Comparison of ENCODE assay signal across 27 mouse cellular contexts in the genomic region with DNA sequence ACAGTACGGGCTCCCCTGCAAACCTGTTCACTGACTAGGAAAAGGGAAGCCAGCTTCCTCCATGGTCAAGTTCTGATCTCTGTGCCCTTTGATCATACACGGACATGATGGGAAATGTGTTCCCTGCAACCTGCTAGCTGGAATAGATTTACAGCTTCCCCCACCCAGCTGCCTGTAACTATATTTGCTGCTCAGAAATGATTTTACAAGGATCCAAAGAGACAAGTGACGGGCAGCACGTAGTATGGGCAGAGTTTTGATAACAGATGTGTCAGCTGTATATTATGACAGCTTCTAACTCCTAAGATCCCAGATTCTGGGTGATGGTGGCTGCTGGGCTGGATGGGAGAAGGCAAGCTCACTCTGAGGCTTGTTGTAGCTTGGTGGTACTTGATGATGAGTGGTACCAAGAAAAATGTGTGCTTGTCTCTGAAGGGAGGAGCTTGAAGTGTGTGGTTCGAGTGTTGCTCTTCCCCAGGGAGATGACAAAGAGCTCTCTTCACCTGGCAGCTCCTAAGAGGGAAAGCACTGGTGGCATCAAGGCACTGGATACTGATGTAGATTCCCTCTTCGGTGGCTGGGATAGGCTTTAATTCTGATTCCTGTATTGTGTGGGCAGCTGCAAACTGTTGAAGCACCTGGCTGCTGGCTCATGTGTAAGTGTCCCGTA. TPM values are rescaled to one million over a fixed set of nuclear protein-coding genes. Genes with fewer than 3 reads are reported as not detected.
DNase-seq lines count a peak whose midpoint lies in the region; ATAC-seq and TF ChIP-seq lines count a peak whose summit lies in the region.
"Had no signal": no experiment of that assay in that cellular context is flagged by ENCODE, and none has a peak within 500 bp of the region (broad histone marks: within the 10 kb centered on the region; RNA-seq: fewer than 3 reads in every experiment).

No protein-coding gene starts in this region.

- no peaks in the 10 kb centered on the region for H3K79me2 ChIP-seq in C2C12 (ENCODE audit: control insufficient read depth, insufficient read depth)

- H3K4me2 ChIP-seq in heart, embryonic 16.5 days (ENCODE audit: low read depth, low read length): no peak overlapping the region
- no peak overlapping the region for H3K4me2 ChIP-seq in intestine, embryonic 16.5 days (ENCODE audit: low read depth, low read length)
- no peak overlapping the region for H3K4me2 ChIP-seq in stomach, postnatal 0 days (replicated peaks; ENCODE audit: low read depth)
- no peak overlapping the region for H3K4me2 ChIP-seq in lung, postnatal 0 days (replicated peaks; ENCODE audit: low read depth, low read length)
- H3K4me2 ChIP-seq: embryonic facial prominence, embryonic 15.5 days; forebrain, embryonic 13.5 days; hindbrain, embryonic 12.5 days; limb, embryonic 13.5 days; liver, embryonic 11.5 days; lung, embryonic 15.5 days; midbrain, embryonic 13.5 days had no signal

- ATAC-seq in heart, embryonic 16.5 days (replicated peaks; ENCODE audit: extremely low read depth, insufficient read depth, low FRiP score): no peak
- peak; percentile 71 for ATAC-seq in intestine, embryonic 16.5 days
- no peak for ATAC-seq in stomach, postnatal 0 days (ENCODE audit: low FRiP score, low TSS enrichment)
- ATAC-seq in lung, postnatal 0 days: no peak
- ATAC-seq: forebrain, embryonic 13.5 days; hindbrain, postnatal 0 days; midbrain, embryonic 13.5 days had no signal

- no peaks in the 10 kb centered on the region for H3K9me3 ChIP-seq in heart, embryonic 16.5 days (replicated peaks; ENCODE audit: control insufficient read depth, low read length)
- no peaks in the 10 kb centered on the region for H3K9me3 ChIP-seq in intestine, embryonic 16.5 days (ENCODE audit: control insufficient read depth, low read length)
- no peaks in the 10 kb centered on the region for H3K9me3 ChIP-seq in stomach, postnatal 0 days (ENCODE audit: control insufficient read depth, low read length)
- no peaks in the 10 kb centered on the region for H3K9me3 ChIP-seq in lung, postnatal 0 days (ENCODE audit: low read length)
- H3K9me3 ChIP-seq: embryonic facial prominence, embryonic 10.5 days; embryonic facial prominence, embryonic 15.5 days; forebrain, embryonic 13.5 days; heart, embryonic 10.5 days; hindbrain, embryonic 12.5 days; limb, embryonic 13.5 days; lung, embryonic 15.5 days; megakaryocyte, embryonic 14.5 days; midbrain, embryonic 13.5 days had no signal

- peaks cover 8% of the 10 kb centered on the region for H3K4me1 ChIP-seq in heart, embryonic 16.5 days (ENCODE audit: control insufficient read depth, insufficient read depth, low read length)
- peaks cover 7% of the 10 kb centered on the region; the same call in 1 of the 2 replicates for H3K4me1 ChIP-seq in intestine, embryonic 16.5 days (ENCODE audit: control insufficient read depth, insufficient read depth, low read length)
- H3K4me1 ChIP-seq in stomach, postnatal 0 days (replicated peaks; ENCODE audit: control insufficient read depth, insufficient read depth): no peaks in the 10 kb centered on the region
- no peaks in the 10 kb centered on the region for H3K4me1 ChIP-seq in lung, postnatal 0 days (ENCODE audit: insufficient read depth, low read depth, low read length)
- H3K4me1 ChIP-seq: forebrain, embryonic 13.5 days; hindbrain, embryonic 12.5 days; midbrain, embryonic 13.5 days had no signal

- H3K79me3 ChIP-seq in C2C12 (ENCODE audit: low read depth): no peaks in the 10 kb centered on the region

- no peak for TF ChIP-seq CTCF in C2C12 (IDR thresholded peaks at IDR 0.05; ENCODE audit: control insufficient read depth, insufficient read depth, insufficient read length)
- no peak for TF ChIP-seq CTCF in stomach, postnatal 0 days (IDR thresholded peaks at IDR 0.05; ENCODE audit: low read depth)
- no peak for TF ChIP-seq CTCF in lung, postnatal 0 days (IDR thresholded peaks at IDR 0.05)

- no peak for TF ChIP-seq EP300 in stomach, postnatal 0 days (optimal IDR thresholded peaks at IDR 0.05)
- TF ChIP-seq EP300 in lung, postnatal 0 days (IDR thresholded peaks at IDR 0.05): no peak

- H3ac ChIP-seq in C2C12 (ENCODE audit: control insufficient read depth, insufficient read length, low read depth): peak overlapping the region; percentile 14

- H3K4me3 ChIP-seq in heart, embryonic 16.5 days (ENCODE audit: low read length): no peak overlapping the region
- no peak overlapping the region for H3K4me3 ChIP-seq in C2C12 (ENCODE audit: insufficient read depth, poor library complexity, severe bottlenecking)
- H3K4me3 ChIP-seq in intestine, embryonic 16.5 days (ENCODE audit: low read length): no peak overlapping the region
- no peak overlapping the region for H3K4me3 ChIP-seq in stomach, postnatal 0 days (ENCODE audit: low read depth, low read length)
- H3K4me3 ChIP-seq in lung, postnatal 0 days (ENCODE audit: low read depth, low read length): no peak overlapping the region
- H3K4me3 ChIP-seq: embryonic facial prominence, embryonic 10.5 days; embryonic facial prominence, embryonic 15.5 days; forebrain, embryonic 13.5 days; heart, embryonic 10.5 days; hindbrain, embryonic 12.5 days; limb, embryonic 13.5 days; lung, embryonic 15.5 days; megakaryocyte, embryonic 14.5 days; midbrain, embryonic 13.5 days had no signal

- H3K27ac ChIP-seq in heart, embryonic 16.5 days (ENCODE audit: low read length): peak overlapping the region; percentile 11; the same call in 1 of the 2 replicates
- H3K27ac ChIP-seq in intestine, embryonic 16.5 days (ENCODE audit: low read length): peak overlapping the region; percentile 94
- peak overlapping the region; percentile 71 for H3K27ac ChIP-seq in stomach, postnatal 0 days (replicated peaks)
- H3K27ac ChIP-seq in lung, postnatal 0 days (ENCODE audit: low read length): no peak overlapping the region
- H3K27ac ChIP-seq: embryonic facial prominence, embryonic 10.5 days; embryonic facial prominence, embryonic 15.5 days; forebrain, embryonic 13.5 days; hindbrain, embryonic 12.5 days; hindbrain, postnatal 0 days; limb, embryonic 13.5 days; lung, embryonic 15.5 days; midbrain, embryonic 13.5 days had no signal

- no peak for DNase-seq in heart, postnatal 36 days
- DNase-seq in stomach, postnatal 0 days (ENCODE audit: low spot score): no peak
- no peak for DNase-seq in lung, postnatal 0 days (ENCODE audit: low spot score)
- no peak for DNase-seq in urinary bladder, postnatal 14 days (ENCODE audit: low spot score)
- DNase-seq: adrenal gland, postnatal 25 days; cerebellum, adult 18-20 months; cerebellum, postnatal 10 days; gastrocnemius, postnatal 10 days; kidney, adult 18-20 months; kidney, postnatal 36 days; lung, postnatal 36 days; right cerebral cortex, adult 18-20 months; thymus, postnatal 4 days had no signal

- intact Hi-C loops in heart, postnatal 36 days (cut with DNase I): no loop called here

- H3K9ac ChIP-seq in heart, embryonic 16.5 days (ENCODE audit: low read length): no peak overlapping the region
- H3K9ac ChIP-seq in intestine, embryonic 16.5 days (ENCODE audit: low read depth, low read length): peak overlapping the region; percentile 2; the same call in 1 of the 2 replicates
- H3K9ac ChIP-seq in stomach, postnatal 0 days (ENCODE audit: low read length): no peak overlapping the region
- no peak overlapping the region for H3K9ac ChIP-seq in lung, postnatal 0 days (replicated peaks; ENCODE audit: low read depth)
- H3K9ac ChIP-seq: embryonic facial prominence, embryonic 15.5 days; forebrain, embryonic 13.5 days; hindbrain, embryonic 12.5 days; limb, embryonic 13.5 days; lung, embryonic 15.5 days; midbrain, embryonic 13.5 days had no signal

- 56% methylated on average over 7 of the region's 7 CpGs for WGBS in heart, embryonic 16.5 days
- WGBS in intestine, embryonic 16.5 days: 67% methylated on average over 7 of the region's 7 CpGs
- 80% methylated on average over 7 of the region's 7 CpGs for WGBS in stomach, postnatal 0 days
- 74% methylated on average over 7 of the region's 7 CpGs for WGBS in lung, postnatal 0 days

- no peaks in the 10 kb centered on the region for H3K36me3 ChIP-seq in heart, embryonic 16.5 days (ENCODE audit: control insufficient read depth, insufficient read depth)
- H3K36me3 ChIP-seq in C2C12 (ENCODE audit: control insufficient read depth, insufficient read depth): no peaks in the 10 kb centered on the region
- no peaks in the 10 kb centered on the region for H3K36me3 ChIP-seq in intestine, embryonic 16.5 days (ENCODE audit: control insufficient read depth, insufficient read depth, low read length)
- H3K36me3 ChIP-seq in stomach, postnatal 0 days (ENCODE audit: control insufficient read depth, insufficient read depth, low read length): no peaks in the 10 kb centered on the region
- H3K36me3 ChIP-seq in lung, postnatal 0 days (ENCODE audit: insufficient read depth, low read length): no peaks in the 10 kb centered on the region
- H3K36me3 ChIP-seq: embryonic facial prominence, embryonic 10.5 days; embryonic facial prominence, embryonic 15.5 days; heart, embryonic 10.5 days; hindbrain, embryonic 12.5 days; limb, embryonic 13.5 days; lung, embryonic 15.5 days; midbrain, embryonic 13.5 days had no signal

- no peaks in the 10 kb centered on the region for H3K27me3 ChIP-seq in heart, embryonic 16.5 days (ENCODE audit: control insufficient read depth, insufficient read depth, low read length)
- H3K27me3 ChIP-seq in C2C12 (ENCODE audit: control insufficient read depth, insufficient read depth, insufficient read length): no peaks in the 10 kb centered on the region
- H3K27me3 ChIP-seq in intestine, embryonic 16.5 days (replicated peaks; ENCODE audit: control insufficient read depth, insufficient read depth, low read length): no peaks in the 10 kb centered on the region
- H3K27me3 ChIP-seq in stomach, postnatal 0 days (ENCODE audit: control insufficient read depth, insufficient read depth, low read length): no peaks in the 10 kb centered on the region
- H3K27me3 ChIP-seq in lung, postnatal 0 days (replicated peaks; ENCODE audit: insufficient read depth, low read length): no peaks in the 10 kb centered on the region
- H3K27me3 ChIP-seq: embryonic facial prominence, embryonic 15.5 days; forebrain, embryonic 13.5 days; hindbrain, embryonic 12.5 days; limb, embryonic 13.5 days; lung, embryonic 15.5 days; megakaryocyte, embryonic 14.5 days; midbrain, embryonic 13.5 days had no signal

TF ChIP-seq in C2C12, 6 proteins besides CTCF, POLR2A, EP300 and RAD21:
- TF ChIP-seq MAX (IDR thresholded peaks at IDR 0.05): no peak
- peak; percentile 47 for TF ChIP-seq MYOD1 (IDR thresholded peaks at IDR 0.05; ENCODE audit: control insufficient read depth, insufficient read length, low read depth)

RNA-seq across cellular contexts. Expression of a gene that starts 59.4 kb away (rescaled TPM):
- 15.1 and 16.5 TPM in 2 replicates for polyA plus RNA-seq in heart, embryonic 16.5 days (2015; fragmentation: Nextera tagmentation; extraction: Ambion mirVana)
- 10 to 100 TPM; 15.9 to 18.0 TPM for total RNA-seq in heart, postnatal 36 days (2021)
- 21.8 TPM for polyA plus RNA-seq in C2C12 (2012; fragmentation: generic; extraction: Trizol)
- 30.3 and 32.5 TPM in 2 replicates for polyA plus RNA-seq in intestine, embryonic 16.5 days (2015; fragmentation: Nextera tagmentation; extraction: Ambion mirVana)
- 7.0 and 7.7 TPM in 2 replicates for polyA plus RNA-seq in stomach, postnatal 0 days (2015; fragmentation: Nextera tagmentation; extraction: Ambion mirVana)
- 8.6 and 8.7 TPM in 2 replicates for polyA plus RNA-seq in lung, postnatal 0 days (2015; fragmentation: Nextera tagmentation; extraction: Ambion mirVana)
